Mouse (Mus musculus): Measurements from ENCODE around the gene Plch1. TPM values are rescaled to one million over a fixed set of nuclear protein-coding genes. Genes with fewer than 3 reads are reported as not detected.

Gene Plch1
- polyA plus RNA-seq (2014; fragmentation: Illumina TruSeq; extraction: RNeasy Lipid Tissue Mini Kit (QIAGEN cat#74804); ENCODE audit: low read depth, low replicate concordance) = 3.3 TPM

DNA sequence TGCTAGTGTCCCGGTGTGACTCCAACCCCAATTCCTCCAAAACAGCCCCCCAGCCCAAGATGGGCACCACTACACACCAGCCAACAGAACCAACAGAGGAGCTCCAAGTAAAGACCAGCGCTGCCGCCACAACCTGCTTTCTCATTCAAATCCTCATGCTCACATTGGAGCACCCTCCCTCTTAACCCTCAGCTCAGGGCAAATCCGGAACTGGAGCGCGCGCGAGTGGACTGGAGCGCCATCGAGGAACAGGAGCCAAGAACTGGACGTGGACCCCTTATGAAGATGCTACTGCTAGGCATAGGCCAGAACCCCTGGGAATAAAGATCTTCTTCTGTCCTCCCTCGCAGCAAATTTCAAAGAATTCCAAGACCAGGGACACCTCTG, at the start of gene Plch1:
Gene Plch1, minus strand, starts transcription at position 164 of the 387 bp plus-strand sequence.

GRCm38 (mm10) chr3:63928878-63929859, 29.9 kb upstream of the Plch1 start, which contains the start of gene E130311K13Rik:
Gene E130311K13Rik (minus strand): TSS chr3:63929472.

Other genes starting within 250 kb of the Plch1 start
- gene E130311K13Rik, start 30.0 kb upstream of the Plch1 start, polyA plus RNA-seq (2014; fragmentation: Illumina TruSeq; extraction: RNeasy Lipid Tissue Mini Kit (QIAGEN cat#74804); ENCODE audit: low read depth, low replicate concordance) = 13.8 TPM
- gene Slc33a1, start 65.3 kb upstream of the Plch1 start, polyA plus RNA-seq (2014; fragmentation: Illumina TruSeq; extraction: RNeasy Lipid Tissue Mini Kit (QIAGEN cat#74804); ENCODE audit: low read depth, low replicate concordance) = 238 TPM
- gene Gmps, start 76.6 kb upstream of the Plch1 start, polyA plus RNA-seq (2014; fragmentation: Illumina TruSeq; extraction: RNeasy Lipid Tissue Mini Kit (QIAGEN cat#74804); ENCODE audit: low read depth, low replicate concordance) = 50.9 TPM
- gene Vmn2r1, start 182.1 kb upstream of the Plch1 start, polyA plus RNA-seq (2014; fragmentation: Illumina TruSeq; extraction: RNeasy Lipid Tissue Mini Kit (QIAGEN cat#74804); ENCODE audit: low read depth, low replicate concordance) = 0.12 TPM
- gene Vmn2r2, start 242.5 kb upstream of the Plch1 start, polyA plus RNA-seq (2014; fragmentation: Illumina TruSeq; extraction: RNeasy Lipid Tissue Mini Kit (QIAGEN cat#74804); ENCODE audit: low read depth, low replicate concordance) = not detected